Mouse (Mus musculus) 416B (cell line): ENCODE measurements around the gene Paox.

Experiments used
- DNase-seq: peaks from one replicate; pipeline ENCODE4 v3.0.0; 2011; ENCODE audit warnings: low read depth

The Paox gene

DNA sequence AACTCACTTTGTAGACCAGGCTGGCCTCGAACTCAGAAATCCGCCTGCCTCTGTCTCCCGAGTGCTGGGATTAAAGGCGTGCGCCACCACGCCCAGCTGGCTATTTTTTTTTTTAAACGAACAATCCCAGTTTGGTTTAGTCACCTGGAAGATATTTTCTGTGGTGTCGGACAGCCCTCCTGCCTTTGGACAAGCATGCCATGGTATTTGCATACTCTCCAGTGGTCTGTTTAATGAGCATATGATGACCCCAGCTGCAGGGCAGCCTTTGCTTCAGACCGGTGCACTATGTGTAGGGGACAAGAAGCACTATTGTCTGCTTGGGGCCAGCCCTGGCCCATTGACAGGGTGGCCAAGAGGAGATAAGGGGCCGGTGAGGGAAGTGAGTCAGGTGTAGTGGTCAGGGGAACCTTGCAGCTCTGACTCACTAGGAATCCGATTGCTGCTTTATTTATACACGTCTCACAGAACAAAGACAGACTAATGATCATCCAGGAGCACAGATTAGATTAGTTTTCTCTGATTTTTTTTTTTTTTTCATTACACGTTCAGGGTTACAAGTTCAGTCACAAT lies 5.8 kb downstream of the Paox start:
- DNase-seq, result peak; percentile 93

DNA sequence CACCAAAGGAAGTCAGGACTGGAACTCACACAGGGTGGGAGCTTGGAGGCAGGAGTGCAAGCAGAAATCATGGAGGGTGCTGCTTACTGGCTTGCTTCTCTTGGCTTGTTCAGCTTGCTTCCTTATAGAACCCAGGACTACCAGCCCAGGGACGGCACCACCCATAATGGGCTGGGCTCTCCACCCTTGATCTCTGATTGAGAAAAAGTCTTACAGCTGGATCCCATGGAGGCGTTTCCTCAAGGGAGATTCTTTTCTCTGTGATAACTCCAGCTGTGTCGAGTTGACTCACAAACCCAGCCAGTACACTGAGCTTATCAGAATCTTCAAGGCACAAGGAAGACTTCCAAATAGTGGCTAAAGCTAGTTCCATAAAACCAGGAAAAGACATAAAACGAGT lies 7.2 kb downstream of the Paox start:
- DNase-seq, result peak; percentile 48

GRCm38 (mm10) chr7:140124382-140124781 lies 8.8 kb downstream of the Paox start:
- DNase-seq, result no peak

GRCm38 (mm10) chr7:140125278-140126021 lies 9.9 kb downstream of the Paox start:
- peak; percentile 97 for DNase-seq

GRCm38 (mm10) chr7:140126022-140126350 lies 10.4 kb downstream of the Paox start:
- no peak for DNase-seq

DNA sequence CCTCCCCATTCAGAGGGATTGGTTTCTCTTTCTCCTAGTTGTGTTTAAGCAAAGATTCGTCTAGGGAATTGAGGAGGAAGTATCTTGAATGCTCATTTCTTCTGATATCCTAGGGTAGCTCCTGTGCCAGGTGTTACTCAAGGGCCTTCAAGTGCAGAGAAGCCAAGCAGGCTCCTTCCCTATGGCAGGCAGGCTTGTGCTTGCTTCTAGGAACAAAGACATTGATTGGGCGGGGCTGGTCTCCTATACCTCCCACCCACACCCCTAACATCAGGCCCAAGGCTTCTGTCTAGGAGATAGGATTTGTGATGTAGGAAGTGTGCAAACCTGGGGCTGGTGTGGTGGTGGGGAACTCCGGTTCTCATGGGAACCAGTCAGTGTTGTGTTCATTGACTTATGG lies 11.3 kb downstream of the Paox start:
- no peak for DNase-seq

GRCm38 (mm10) chr7:140127911-140128310 lies 12.3 kb downstream of the Paox start:
- DNase-seq, result no peak

DNA sequence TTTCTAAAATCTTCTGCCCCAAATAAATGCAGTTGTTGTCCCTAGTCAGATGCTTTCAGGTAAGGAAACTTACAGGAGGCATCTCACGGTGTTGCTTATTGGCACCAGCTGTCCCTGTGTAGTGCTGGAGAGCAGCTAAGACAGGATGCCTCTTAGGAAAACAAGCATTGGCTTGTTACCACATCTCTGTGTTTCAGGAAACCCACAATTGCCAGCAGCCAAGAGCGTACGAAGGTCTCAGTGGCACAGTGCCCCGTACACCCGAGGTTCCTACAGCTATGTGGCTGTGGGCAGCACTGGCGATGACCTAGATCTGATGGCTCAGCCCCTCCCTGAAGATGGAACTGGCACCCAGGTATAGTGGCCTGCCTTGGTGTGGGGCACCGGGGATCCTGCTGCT lies 16.6 kb downstream of the Paox start:
- DNase-seq, result peak; percentile 85

DNA sequence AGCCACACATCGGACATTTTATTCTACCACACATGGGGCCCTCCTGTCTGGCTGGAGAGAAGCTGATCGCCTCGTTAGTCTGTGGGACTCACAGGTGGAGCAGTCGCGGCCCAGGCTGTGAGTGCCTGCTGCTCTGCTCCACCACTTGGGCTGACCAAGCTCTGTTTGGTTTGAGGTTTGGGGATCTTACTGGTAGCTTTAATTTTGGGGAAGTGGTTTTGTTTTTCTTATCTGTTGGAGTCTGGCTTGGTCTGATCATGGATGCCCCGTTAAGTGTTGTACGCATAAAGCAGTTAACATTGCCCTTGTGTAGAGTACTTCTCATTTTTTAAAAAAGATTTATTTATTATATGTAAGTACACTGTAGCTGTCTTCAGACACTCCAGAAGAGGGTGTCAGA lies 18.4 kb downstream of the Paox start:
- DNase-seq, result peak; percentile 79

GRCm38 (mm10) chr7:140135106-140135770 lies 19.6 kb downstream of the Paox start:
- DNase-seq, result peak; percentile 35

DNA sequence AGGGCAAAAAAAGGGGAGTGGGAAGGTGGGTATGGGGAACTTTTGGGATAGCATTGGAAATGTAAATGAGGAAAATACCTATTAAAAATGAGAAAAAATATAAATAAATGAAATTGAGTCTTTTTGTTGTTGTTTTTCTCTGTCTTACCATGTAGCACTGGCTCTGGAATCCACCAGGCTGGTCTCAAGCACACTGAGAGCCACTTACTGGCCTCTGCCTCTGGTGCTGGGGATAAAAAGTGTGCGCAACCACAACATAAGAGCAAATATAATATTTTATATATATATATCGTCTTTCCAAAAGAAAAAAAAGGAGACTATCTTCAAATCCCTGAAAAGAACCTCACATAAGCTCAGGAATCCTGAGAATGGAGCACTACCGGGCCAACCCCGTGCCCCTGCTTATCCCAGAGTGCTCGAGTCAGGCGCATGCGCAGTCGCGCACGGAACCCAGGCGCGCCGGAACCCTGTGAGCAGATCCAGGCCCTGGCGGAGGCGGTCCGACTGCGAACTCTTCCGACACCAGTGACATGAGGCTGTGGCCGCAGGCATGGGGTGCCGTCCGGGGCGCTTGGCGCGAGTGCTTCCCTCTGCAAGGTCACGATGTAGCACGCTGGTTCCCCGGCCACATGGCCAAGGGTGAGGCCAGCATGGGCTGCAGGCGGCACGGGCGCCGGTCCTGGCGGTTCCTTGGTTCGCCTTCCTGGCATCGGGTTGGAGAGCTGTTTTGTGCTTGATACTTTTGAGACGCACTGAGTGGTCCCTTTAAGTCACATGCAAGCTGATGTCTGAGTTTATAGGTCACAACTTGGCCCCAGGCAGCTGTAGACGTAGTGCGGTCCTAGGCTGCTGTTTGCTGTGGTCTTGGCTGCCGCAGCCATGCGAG lies 21.8 kb downstream of the Paox start, which contains the start of gene Mtg1:
Gene Mtg1 (plus strand): TSS at position 430 of the 886 bp plus-strand sequence.
- DNase-seq, result peak; percentile 96

DNA sequence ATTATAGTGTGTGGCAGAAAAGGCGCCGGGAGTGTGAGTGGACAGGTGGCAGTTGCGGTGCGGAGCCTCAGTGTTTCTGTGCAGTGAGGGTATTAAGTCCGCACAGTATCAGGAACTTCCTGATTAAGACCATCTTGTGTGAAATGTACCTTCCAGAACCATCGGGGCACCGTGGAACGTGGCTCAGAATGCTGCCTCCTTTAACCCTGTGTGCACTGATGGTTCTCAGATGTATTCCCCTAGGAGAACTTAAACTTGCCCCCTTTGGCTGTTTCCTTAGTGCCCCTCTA lies 22.4 kb downstream of the Paox start:
- no peak for DNase-seq

DNA sequence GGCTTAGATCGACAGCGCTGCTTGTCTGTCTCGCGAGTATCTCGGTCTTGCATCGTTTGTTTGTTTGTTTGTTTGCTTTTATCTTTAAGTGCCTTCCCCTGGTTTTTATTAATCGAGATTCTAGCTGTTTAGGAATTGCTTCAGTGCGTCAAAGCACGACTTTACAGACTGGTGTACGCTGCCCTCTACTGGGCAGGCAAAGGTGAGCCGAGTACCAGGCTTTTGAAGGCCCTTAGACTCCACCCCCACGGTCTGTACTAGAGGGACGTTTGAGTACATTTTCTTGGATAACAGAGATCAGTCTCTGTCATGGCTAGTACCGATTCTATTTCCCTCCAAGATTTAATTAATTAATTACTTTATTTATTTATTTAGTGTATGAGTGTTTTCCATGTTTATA lies 25.8 kb downstream of the Paox start:
- peak; percentile 84 for DNase-seq

GRCm38 (mm10) chr7:140144550-140144949 lies 29.0 kb downstream of the Paox start:
- DNase-seq, result no peak

GRCm38 (mm10) chr7:140153383-140153782 lies 37.8 kb downstream of the Paox start:
- DNase-seq, result no peak

GRCm38 (mm10) chr7:140153829-140154217 lies 38.2 kb downstream of the Paox start:
- no peak for DNase-seq

DNA sequence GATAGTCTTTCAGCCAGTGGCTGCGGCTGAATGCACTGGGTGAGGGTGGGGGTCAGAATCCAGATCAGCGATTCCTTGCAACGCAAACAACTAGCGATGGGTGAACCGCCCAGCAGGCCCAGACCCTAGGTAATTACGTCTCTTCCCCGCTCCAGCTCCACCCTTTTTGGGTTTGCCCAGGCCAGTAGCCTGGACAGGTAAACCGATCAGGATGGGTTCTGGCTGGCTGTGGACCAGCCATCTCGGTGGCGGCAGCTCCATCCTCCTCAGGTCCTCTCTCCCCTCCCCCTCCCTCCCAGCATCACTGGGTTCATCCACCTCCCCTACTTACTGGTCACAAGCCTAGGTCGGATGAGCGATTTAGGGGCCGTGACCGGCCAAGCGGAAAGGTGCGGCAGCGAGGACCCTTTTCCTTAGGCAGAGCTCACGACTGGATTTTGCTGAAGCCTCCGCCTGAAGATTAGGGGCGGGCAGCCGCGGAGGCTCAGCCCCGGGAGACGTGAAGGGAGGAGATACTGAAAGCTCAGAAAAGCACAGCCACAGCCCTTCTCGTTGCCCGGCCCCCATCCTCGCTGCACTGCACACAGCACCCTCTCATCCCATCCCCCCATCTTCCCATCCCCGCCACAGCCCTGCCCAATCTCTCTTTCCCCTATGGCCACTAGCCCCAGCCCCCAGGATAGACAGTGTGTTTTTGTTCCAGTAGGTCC lies 38.8 kb downstream of the Paox start, which contains the start of gene Sprn:
Gene Sprn (minus strand): TSS at position 660 of the 710 bp plus-strand sequence.
- DNase-seq, result no peak

- DNase-seq, result no peak
Observed at GRCm38 (mm10) chr7:140160363-140160762, 44.8 kb downstream of the Paox start.

- no peak for DNase-seq
Observed at GRCm38 (mm10) chr7:140164664-140165063, 49.1 kb downstream of the Paox start, which contains the start of gene Olfr522. Olfr522 (minus strand) TSS chr7:140164764.

DNA sequence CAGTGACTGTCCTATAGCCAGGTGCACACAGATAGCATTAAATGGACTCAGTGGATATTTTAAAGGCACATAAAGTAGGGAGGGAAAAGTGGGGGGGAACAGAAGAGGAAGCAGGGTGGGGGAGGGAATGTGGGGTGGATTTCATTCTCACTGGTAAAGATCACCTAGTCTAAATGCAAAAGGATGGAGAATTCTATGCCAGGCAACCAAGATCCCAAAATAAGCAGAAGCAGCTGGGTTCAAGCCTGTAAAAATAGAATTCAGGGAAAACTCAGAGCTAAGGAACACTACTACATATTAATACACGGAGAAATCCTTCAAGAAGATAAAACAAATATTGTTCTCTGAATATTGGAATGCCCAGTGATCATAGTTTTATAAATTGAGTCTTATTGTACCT lies 52.4 kb downstream of the Paox start:
- no peak for DNase-seq

DNA sequence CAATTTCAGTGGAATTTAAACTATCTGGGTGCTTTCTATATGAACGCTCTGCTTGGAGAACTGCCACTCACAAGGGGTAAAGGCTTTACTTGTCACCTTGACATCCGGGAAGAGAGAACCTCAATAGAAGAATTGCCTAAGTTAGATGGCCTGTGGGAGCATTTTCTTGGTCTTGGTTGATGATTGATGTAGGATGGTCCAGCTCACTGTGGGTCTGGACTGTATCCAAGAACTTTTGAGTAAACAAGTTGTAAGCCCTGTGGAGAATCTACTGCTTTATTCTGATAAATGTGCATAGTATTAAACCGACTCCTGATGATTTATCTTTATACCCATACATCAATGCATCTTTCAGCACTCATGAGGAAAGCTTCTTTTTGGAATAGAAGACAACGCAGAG lies 53.8 kb downstream of the Paox start:
- no peak for DNase-seq

GRCm38 (mm10) chr7:140170863-140171262 lies 55.3 kb downstream of the Paox start:
- DNase-seq, result no peak
